Mouse (Mus musculus) small intestine, adult 2 months (tissue): ENCODE data around the gene Tpte.

Experiments
- CTCF ChIP-seq: fragments of 200-500 bp; IDR thresholded peaks from 2 replicates; pipeline ENCODE4 v1.5.1; 2012; ENCODE audit warnings: low read depth, mild to moderate bottlenecking, control low read depth, inconsistent platforms, low read length, moderate library complexity, mixed read lengths; ENCODE audit not compliant: insufficient replicate concordance, insufficient read length; ENCODE audit errors: extremely low read depth
- POLR2A ChIP-seq: fragments of 200-500 bp; IDR thresholded peaks from 2 replicates; pipeline ENCODE4 v1.6.1; 2012; ENCODE audit warnings: low read depth, mild to moderate bottlenecking, control low read depth, inconsistent platforms, low read length, moderate library complexity

DNA sequence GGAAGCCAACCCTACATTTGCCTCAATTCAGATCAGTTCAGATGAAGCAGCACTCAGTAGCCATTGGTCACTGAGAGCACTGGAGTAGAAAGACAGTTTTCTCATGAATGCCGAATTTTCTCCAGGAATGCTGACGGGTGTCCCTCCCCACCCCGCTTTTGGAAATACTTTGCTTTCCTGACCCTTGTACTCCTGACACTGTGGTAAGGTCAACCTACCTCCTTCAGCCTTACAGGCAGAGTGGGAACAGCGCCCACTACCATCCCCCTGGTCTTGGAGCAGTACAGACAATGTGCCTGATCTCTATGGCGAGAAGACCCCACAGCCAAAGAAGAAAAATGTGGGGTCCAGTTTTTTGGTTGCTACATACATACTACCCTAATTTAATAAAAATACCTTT is 93.1 kb downstream of the Tpte start:
- TF ChIP-seq CTCF (no peak), POLR2A (no peak)
